Mouse (Mus musculus) forelimb bud, embryonic 11.5 days (tissue): ENCODE results near the gene S100g.

Experiments used
- DNase-seq: peaks from one replicate; pipeline ENCODE4 v3.0.0-alpha.2; 2012; ENCODE audit warnings: low read depth, low spot score

The S100g gene

DNA sequence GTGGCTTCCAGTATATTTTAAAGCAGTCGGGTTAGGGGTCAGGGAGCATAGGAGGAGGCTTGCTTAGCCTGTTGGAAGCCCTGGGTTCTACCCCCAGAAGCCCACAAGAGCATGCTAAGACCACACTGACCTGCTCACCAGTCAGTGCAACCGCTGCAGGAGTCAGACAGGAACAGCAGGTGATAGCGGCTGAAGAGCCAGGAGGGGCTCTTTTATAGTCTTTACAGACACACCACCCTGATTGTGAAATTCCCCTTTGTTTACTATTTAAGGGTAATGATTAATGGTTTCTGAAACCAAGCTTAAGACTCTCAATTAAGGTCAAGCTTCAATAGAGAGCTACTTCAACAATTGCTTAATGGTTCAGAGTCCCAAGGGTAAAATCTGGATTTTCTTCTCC is at the start of gene S100g:
TSS of gene S100g (minus strand) at position 217 of the 400 bp plus-strand sequence.
- DNase-seq: no peak

DNA sequence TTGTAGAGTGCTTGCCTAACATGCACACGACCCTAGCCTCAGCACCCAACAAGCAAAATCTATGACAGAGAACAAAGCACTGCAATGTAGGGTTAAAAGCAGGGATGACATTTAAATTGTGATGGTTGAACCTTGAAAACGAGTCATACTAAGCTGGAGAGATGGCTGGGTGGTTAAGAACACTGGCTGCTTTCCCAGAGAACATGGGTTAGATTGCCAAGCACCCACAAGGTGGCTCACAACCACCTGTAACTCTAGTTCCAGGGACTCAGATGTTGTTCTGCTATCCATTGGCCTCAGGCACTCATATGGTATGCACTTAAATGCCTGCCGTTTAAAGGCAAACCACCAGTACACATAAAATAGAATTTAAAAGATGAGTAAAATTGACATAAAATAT is 27.7 kb upstream of the S100g start:
- DNase-seq: no peak

DNA sequence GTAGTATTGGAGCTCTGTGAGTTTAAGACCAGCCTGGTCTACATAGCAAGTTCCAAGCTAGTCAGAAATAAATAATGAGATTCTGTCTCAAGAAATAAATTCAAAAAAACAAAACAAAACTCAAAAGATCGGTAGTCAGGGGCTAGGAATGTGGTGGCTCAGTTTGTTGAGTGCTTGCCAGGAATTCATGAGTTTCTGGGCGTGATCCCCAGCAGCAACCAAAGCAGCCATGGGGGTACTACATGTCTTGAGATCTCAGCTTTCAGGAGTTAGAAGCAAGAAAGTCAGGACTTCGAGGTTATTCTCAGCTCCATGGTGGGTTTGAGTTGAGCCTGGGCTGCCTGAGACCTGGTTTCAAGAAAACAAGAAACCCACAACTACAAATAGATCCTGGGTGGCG is 27.0 kb upstream of the S100g start:
- no peak for DNase-seq

DNA sequence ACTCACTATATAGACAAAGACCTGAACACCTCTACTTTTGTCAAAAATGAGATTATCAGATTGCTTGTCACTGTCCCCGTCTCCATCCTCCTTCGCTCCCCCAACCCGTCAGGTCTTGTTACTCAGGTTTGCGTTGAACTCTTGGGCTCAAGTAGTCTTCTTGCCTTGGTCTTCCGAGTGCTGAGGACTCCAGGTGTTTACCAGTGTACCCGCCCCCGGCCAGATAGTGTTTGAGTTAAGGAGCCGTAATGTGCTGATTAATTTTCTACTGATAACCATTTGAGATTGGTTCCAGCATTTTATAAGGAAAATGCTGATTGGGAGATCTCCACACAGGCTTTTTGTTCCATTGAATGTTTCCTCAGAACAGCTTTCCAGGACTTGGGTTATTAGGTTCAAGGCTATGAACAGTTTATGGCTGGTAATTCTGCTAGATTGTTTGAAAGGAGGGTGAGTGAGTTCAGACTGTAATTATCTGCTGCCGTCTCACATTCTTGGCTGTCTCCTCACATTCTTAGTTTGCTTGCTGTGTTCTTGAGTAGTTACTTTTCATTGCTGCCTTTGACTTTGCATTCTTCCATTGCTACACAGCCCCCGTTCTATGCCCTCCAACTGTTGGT is 22.6 kb upstream of the S100g start:
- no peak for DNase-seq

DNA sequence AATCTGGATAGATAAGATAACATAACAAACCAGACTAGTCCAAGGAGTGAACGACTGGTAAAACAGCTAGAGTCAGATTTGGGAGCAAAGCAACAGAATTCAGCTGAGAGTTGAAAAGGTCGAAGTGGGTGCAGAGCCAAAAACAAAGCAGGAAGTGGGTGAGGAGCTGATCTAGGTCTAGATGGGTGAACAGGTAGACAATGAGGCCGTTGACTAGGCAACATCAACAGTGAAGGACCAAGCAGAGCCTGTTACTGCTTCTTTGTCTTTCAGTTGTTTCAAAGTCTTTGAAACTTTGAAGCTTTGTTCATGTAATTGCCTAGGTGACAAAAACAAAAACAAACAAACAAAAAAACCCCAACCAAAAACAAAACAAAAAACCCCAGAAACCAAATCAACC is 11.8 kb upstream of the S100g start:
- DNase-seq: no peak

DNA sequence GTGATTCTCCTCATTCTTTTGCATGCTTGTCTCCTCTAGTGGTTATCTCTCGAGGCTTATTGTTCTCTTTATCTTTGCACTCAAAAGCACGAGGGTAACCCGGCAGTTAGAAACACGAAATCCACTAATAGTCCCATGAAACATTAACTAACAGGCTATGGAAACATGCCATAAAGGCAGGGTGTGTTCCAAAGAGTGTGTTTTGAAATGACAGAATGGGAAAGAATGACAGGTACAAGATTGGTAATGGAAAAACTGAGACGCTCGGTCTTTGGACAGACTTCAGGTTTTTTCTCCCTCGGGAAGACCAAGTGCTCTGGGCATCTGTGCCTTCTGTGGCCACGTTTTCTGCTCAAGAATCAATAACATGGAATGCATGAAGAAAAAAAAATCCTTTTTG is 3.1 kb upstream of the S100g start:
- no peak for DNase-seq

DNA sequence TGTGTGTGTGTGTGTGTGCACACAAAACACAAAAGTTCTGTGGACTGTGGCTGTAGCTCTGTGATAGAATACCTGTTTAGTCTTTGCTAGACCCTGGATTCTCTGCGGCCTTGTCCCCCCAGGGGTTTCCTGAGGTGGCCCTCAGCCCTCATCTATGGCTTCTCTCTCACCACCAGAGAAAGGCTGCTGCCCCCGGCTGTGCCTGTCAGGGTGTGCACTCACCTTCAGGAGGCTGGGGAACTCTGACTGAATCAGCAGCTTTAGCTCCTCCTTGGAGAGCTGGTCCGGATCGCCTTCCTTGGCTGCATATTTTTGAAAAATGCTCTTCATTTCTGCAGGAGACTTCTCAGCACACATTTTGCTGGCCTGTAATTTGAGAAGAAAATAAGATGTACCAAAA is 559 bp downstream of the S100g start:
- DNase-seq: no peak

DNA sequence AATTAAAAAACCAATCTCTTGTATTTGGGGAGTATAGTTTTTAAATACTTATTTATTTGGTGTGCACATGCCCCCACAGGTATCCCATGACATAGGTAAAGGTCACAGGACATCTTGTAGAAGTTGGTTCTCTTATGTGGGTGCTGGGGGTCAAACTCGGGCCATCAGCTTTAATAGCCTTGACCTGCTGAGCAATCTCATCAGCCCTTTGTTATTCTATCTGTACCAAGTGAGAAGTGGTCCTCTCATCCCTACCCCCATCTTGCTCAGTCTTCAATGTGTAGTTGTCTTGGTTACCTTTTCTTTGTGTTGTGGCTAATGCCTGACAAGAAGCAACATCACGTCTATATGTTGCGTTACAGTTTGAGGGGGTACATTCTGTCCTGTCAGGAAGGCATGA is 6.5 kb downstream of the S100g start:
- DNase-seq: no peak

DNA sequence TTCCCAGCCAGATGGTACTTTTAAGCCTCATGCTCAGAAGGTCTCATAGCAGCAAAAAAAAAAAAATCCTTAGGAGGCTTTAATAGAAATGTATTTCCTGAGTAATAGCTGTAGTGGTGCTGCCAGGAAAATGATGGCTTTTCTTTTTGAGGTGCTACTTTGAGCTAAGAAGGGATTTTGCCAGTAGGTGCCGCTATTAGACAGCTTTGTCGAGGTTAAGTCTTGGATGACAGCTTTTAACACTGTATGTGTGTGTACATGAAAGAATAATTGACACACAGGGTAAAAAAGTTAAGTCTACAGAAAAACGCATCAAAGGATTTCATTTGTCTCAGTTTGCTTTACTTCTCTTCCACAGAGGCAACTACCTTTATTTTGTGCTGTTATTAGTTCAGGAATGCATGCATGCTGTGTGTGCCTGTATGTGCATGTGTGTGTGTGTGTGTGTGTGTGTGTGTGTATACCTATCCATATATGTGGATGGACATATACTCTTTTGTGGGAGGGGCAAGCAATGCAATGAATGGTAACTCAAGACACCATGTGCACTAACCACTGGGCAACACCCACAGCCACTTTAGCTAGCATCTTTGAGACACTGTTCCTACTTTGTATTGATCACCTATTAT is 14.5 kb downstream of the S100g start:
- peak; percentile 25 for DNase-seq

DNA sequence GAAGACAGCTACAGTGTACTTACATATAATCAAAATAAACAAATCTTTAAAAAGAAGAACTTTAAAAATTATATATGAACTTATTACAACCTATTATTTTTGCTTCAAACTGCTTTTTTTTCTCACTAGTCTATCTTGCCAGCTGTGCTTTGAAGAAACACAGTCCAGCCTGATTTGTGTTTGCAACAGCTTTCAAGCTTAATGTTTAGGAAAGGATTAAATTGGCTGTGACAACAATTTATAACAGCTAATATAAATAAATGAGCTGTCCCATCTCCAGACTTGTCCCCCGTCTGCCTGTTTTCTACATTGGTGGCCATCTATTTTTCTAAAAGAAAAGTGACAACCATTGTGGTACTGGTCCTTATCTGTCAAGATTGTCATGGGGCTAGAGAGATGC is 22.4 kb downstream of the S100g start:
- DNase-seq: no peak

DNA sequence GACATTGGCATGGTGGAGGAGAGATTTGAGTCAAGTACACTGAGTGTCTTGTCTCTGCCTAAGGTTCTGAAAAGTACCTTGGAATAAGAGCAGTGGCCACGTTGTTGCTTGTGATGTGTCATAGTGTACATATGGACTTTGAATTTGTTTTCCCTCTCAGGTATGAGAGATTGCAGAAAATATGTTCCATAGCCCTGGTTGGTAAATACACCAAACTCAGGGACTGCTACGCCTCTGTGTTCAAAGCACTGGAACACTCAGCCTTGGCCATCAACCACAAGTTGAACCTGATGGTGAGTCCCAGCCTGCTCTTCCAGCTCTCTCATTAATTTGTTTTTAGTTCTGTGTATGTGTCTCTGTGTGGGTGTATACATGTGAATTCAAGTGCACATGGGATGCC is 32.9 kb downstream of the S100g start:
- no peak for DNase-seq

DNA sequence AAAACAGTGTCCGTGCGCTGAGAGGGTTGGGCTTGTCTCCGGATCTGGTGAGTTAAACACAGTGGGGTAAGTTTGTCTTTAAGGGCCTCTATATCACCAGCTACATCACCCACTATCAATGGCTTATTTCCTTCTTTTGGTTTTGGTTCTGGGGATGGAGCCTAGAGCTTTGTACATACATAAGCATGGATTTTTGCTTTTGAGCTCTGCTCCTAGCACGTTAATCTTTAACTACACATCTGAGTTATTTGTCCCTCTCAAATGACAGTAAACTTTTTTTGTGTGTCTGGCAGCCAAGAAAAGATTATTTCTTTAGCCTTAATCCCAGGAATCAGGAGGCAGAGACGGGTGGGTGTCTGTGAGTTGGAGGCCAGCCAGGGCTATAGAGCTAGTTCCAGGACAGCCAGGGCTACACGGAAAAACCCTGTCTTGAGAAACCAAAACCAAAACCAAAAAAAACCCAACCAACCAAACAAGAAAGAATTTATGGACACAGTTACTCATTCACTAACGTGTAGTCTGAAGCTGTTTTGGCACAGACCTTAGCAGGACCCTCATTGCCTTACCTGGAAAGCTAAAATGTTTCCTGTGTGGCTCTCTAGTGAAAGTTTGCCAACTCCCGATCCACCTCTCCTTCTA is 42.8 kb downstream of the S100g start:
- no peak for DNase-seq

DNA sequence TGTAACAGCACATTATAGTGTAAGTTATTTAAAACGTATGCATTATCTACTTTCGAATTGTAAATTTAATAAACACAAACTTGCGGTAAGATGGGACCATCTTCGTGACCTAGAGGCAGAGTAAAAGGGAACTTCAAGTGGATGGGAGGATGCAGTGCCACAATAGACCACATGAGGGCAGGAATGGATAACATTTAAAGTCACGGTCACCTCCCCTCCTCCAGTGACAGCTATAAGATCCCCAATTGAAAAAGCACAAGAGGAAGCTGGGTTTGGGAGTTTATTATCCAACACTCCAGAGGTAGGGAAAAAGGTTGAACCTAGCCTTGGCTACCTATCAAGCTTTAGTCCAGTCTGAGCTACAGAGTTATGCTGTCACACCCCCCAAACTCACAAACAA is 48.7 kb downstream of the S100g start:
- DNase-seq: peak; percentile 29

DNA sequence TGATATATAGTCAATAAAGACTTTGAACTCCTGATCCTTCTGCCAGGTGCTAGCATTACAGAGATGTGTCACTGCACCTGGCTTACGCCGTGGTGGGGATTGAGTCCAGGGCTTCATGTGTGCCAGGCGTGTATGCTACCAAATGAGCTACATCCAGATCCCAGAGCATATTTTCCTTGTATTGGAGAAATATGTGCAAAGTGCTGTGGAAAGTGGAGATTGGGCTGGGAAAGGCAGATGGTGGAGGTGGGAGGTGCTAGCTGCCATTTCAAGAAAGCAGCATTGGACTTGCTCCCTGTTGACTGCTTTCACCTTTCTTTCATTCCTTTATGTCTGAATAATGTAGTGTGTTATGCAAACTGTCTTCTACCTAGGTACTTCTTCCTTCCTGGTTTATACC is 50.7 kb downstream of the S100g start:
- no peak for DNase-seq
